8 mouse cellular contexts compared by ENCODE assay signal in genomic region chr8:109609153-109609502, GRCm38 (mm10). TPM values are rescaled to one million over a fixed set of nuclear protein-coding genes. Genes with fewer than 3 reads are reported as not detected.
DNase-seq lines count a peak whose midpoint lies in the region; ATAC-seq lines count a peak whose summit lies in the region.

No protein-coding gene starts in this region.

- peaks cover 4% of the 10 kb centered on the region; the same call in 1 of the 2 replicates for H3K27me3 ChIP-seq in forebrain, embryonic 12.5 days
- H3K27me3 ChIP-seq in hindbrain, embryonic 14.5 days (ENCODE audit: control insufficient read depth, insufficient read depth, low read length) = no peaks in the 10 kb centered on the region
- no peaks in the 10 kb centered on the region for H3K27me3 ChIP-seq in liver, embryonic 16.5 days (ENCODE audit: control insufficient read depth, insufficient read depth, low read depth, low read length)
- H3K27me3 ChIP-seq in stomach, embryonic 15.5 days (replicated peaks) = no peaks in the 10 kb centered on the region

- peak overlapping the region; percentile 61 for H3K4me3 ChIP-seq in forebrain, embryonic 12.5 days (replicated peaks)
- H3K4me3 ChIP-seq in hindbrain, embryonic 14.5 days (replicated peaks; ENCODE audit: low read length) = peak overlapping the region; percentile 58
- H3K4me3 ChIP-seq in liver, embryonic 16.5 days (ENCODE audit: low read depth, low read length) = peak overlapping the region; percentile 78
- H3K4me3 ChIP-seq in stomach, embryonic 15.5 days (replicated peaks) = peak overlapping the region; percentile 71

- H3K4me2 ChIP-seq in forebrain, embryonic 12.5 days = peak overlapping the region; percentile 70
- peak overlapping the region; percentile 94 for H3K4me2 ChIP-seq in hindbrain, embryonic 14.5 days (replicated peaks)
- H3K4me2 ChIP-seq in liver, embryonic 16.5 days (ENCODE audit: low read depth, low read length) = peak overlapping the region; percentile 74
- peak overlapping the region; percentile 87 for H3K4me2 ChIP-seq in stomach, embryonic 15.5 days

- peak overlapping the region; percentile 98 for H3K27ac ChIP-seq in forebrain, embryonic 12.5 days
- H3K27ac ChIP-seq in hindbrain, embryonic 14.5 days = peak overlapping the region; percentile 98
- peak overlapping the region; percentile 98 for H3K27ac ChIP-seq in liver, embryonic 16.5 days (ENCODE audit: low read length)
- peak overlapping the region; percentile 98 for H3K27ac ChIP-seq in stomach, embryonic 15.5 days

- 24% methylated on average over 5 of the region's 5 CpGs for WGBS in forebrain, embryonic 12.5 days
- 25% methylated on average over 5 of the region's 5 CpGs for WGBS in hindbrain, embryonic 14.5 days
- 13% methylated on average over 5 of the region's 5 CpGs for WGBS in liver, embryonic 16.5 days (ENCODE audit: insufficient replicate concordance)
- WGBS in stomach, embryonic 15.5 days = 12% methylated on average over 5 of the region's 5 CpGs

- peaks cover 13% of the 10 kb centered on the region for H3K36me3 ChIP-seq in forebrain, embryonic 12.5 days (replicated peaks)
- H3K36me3 ChIP-seq in hindbrain, embryonic 14.5 days (replicated peaks; ENCODE audit: control insufficient read depth, insufficient read depth) = peaks cover 6% of the 10 kb centered on the region
- H3K36me3 ChIP-seq in liver, embryonic 16.5 days (ENCODE audit: control insufficient read depth, insufficient read depth) = no peaks in the 10 kb centered on the region
- H3K36me3 ChIP-seq in stomach, embryonic 15.5 days = no peaks in the 10 kb centered on the region

- H3K9ac ChIP-seq in forebrain, embryonic 12.5 days = peak overlapping the region; percentile 72
- peak overlapping the region; percentile 87 for H3K9ac ChIP-seq in hindbrain, embryonic 14.5 days
- H3K9ac ChIP-seq in liver, embryonic 16.5 days (ENCODE audit: low read depth, low read length) = peak overlapping the region; percentile 77
- H3K9ac ChIP-seq in stomach, embryonic 15.5 days = no peak overlapping the region

- ATAC-seq in forebrain, embryonic 12.5 days (ENCODE audit: low FRiP score) = no peak
- ATAC-seq in hindbrain, embryonic 14.5 days (ENCODE audit: low FRiP score) = no peak
- ATAC-seq in liver, embryonic 16.5 days (ENCODE audit: low read depth) = no peak
- ATAC-seq in stomach, embryonic 15.5 days (ENCODE audit: insufficient read depth, low FRiP score, low read depth) = no peak

- peak; percentile 32 for DNase-seq in cerebellum, adult 11 months
- no peak for DNase-seq in cerebellum, postnatal 4 days (ENCODE audit: low spot score in 2 of 2)
- DNase-seq in MEL-GATA-1-ER (ENCODE audit: extremely low read depth, low read depth) = peak; percentile 66
- no peak for DNase-seq in hindbrain, embryonic 14.5 days (ENCODE audit: low spot score)
- no peak for DNase-seq in right cerebral cortex, adult 18-20 months

- H3K4me1 ChIP-seq in forebrain, embryonic 12.5 days = peaks cover 11% of the 10 kb centered on the region
- peaks cover 10% of the 10 kb centered on the region for H3K4me1 ChIP-seq in hindbrain, embryonic 14.5 days (replicated peaks; ENCODE audit: control insufficient read depth, insufficient read depth, low read length)
- peaks cover 14% of the 10 kb centered on the region for H3K4me1 ChIP-seq in liver, embryonic 16.5 days (ENCODE audit: control insufficient read depth, low read depth, low read length)
- H3K4me1 ChIP-seq in stomach, embryonic 15.5 days = peaks cover 9% of the 10 kb centered on the region

- no peaks in the 10 kb centered on the region for H3K9me3 ChIP-seq in forebrain, embryonic 12.5 days
- H3K9me3 ChIP-seq in hindbrain, embryonic 14.5 days (ENCODE audit: control insufficient read depth, low read length) = no peaks in the 10 kb centered on the region
- no peaks in the 10 kb centered on the region for H3K9me3 ChIP-seq in liver, embryonic 16.5 days (replicated peaks; ENCODE audit: control insufficient read depth, low read length)
- H3K9me3 ChIP-seq in stomach, embryonic 15.5 days = no peaks in the 10 kb centered on the region

RNA-seq across cellular contexts. Expression of gene Dhodh, which starts 0.7 kb away (rescaled TPM):
- 38.7 and 39.6 TPM in 2 replicates for polyA plus RNA-seq in forebrain, embryonic 12.5 days (2016; fragmentation: Nextera tagmentation; extraction: Ambion mirVana)
- 29.5 and 31.4 TPM in 2 replicates for polyA plus RNA-seq in hindbrain, embryonic 14.5 days (2014; fragmentation: Nextera tagmentation; extraction: Ambion mirVana)
- 16.0 and 16.4 TPM in 2 replicates for polyA plus RNA-seq in liver, embryonic 16.5 days (2015; fragmentation: Nextera tagmentation; extraction: Ambion mirVana)
- 41.1 and 41.8 TPM in 2 replicates for polyA plus RNA-seq in stomach, embryonic 15.5 days (2015; fragmentation: Nextera tagmentation; extraction: Ambion mirVana)

RNA-seq across cellular contexts. Expression of gene Pkd1l3, which starts 5.2 kb away (rescaled TPM):
- 0.05 and 0.22 TPM in 2 replicates for polyA plus RNA-seq in forebrain, embryonic 12.5 days (2016; fragmentation: Nextera tagmentation; extraction: Ambion mirVana)
- 0.13 and 0.23 TPM in 2 replicates for polyA plus RNA-seq in hindbrain, embryonic 14.5 days (2014; fragmentation: Nextera tagmentation; extraction: Ambion mirVana)
- polyA plus RNA-seq in liver, embryonic 16.5 days (2015; fragmentation: Nextera tagmentation; extraction: Ambion mirVana) = 0.37 and 0.48 TPM in 2 replicates
- 0.08 and 0.09 TPM in 2 replicates for polyA plus RNA-seq in stomach, embryonic 15.5 days (2015; fragmentation: Nextera tagmentation; extraction: Ambion mirVana)

RNA-seq across cellular contexts. Expression of gene Hp, which starts 30.2 kb away (rescaled TPM):
- 0.15 TPM in 1 of 2 replicates, not detected in the other for polyA plus RNA-seq in forebrain, embryonic 12.5 days (2016; fragmentation: Nextera tagmentation; extraction: Ambion mirVana)
- polyA plus RNA-seq in hindbrain, embryonic 14.5 days (2014; fragmentation: Nextera tagmentation; extraction: Ambion mirVana) = 0.40 and 0.43 TPM in 2 replicates
- polyA plus RNA-seq in liver, embryonic 16.5 days (2015; fragmentation: Nextera tagmentation; extraction: Ambion mirVana) = 199 and 246 TPM in 2 replicates
- 12.6 and 14.8 TPM in 2 replicates for polyA plus RNA-seq in stomach, embryonic 15.5 days (2015; fragmentation: Nextera tagmentation; extraction: Ambion mirVana)

RNA-seq across cellular contexts. Expression of gene Txnl4b, which starts 43.4 kb away (rescaled TPM):
- polyA plus RNA-seq in forebrain, embryonic 12.5 days (2016; fragmentation: Nextera tagmentation; extraction: Ambion mirVana) = 21.7 and 23.4 TPM in 2 replicates
- polyA plus RNA-seq in hindbrain, embryonic 14.5 days (2014; fragmentation: Nextera tagmentation; extraction: Ambion mirVana) = 28.2 and 31.2 TPM in 2 replicates
- 10.3 TPM in 2 replicates for polyA plus RNA-seq in liver, embryonic 16.5 days (2015; fragmentation: Nextera tagmentation; extraction: Ambion mirVana)
- 22.1 and 23.3 TPM in 2 replicates for polyA plus RNA-seq in stomach, embryonic 15.5 days (2015; fragmentation: Nextera tagmentation; extraction: Ambion mirVana)

RNA-seq across cellular contexts. Expression of gene Dhx38, which starts 43.5 kb away (rescaled TPM):
- 32.7 and 35.9 TPM in 2 replicates for polyA plus RNA-seq in forebrain, embryonic 12.5 days (2016; fragmentation: Nextera tagmentation; extraction: Ambion mirVana)
- 12.7 and 14.7 TPM in 2 replicates for polyA plus RNA-seq in hindbrain, embryonic 14.5 days (2014; fragmentation: Nextera tagmentation; extraction: Ambion mirVana)
- polyA plus RNA-seq in liver, embryonic 16.5 days (2015; fragmentation: Nextera tagmentation; extraction: Ambion mirVana) = 10.4 and 10.5 TPM in 2 replicates
- 19.0 and 21.5 TPM in 2 replicates for polyA plus RNA-seq in stomach, embryonic 15.5 days (2015; fragmentation: Nextera tagmentation; extraction: Ambion mirVana)

Comparison
In these comparisons a context has a peak if more than half of its experiments do, and no peak if none do; other contexts are left out.
1. DNase-seq: peak in cerebellum, adult 11 months (single experiment) and MEL-GATA-1-ER (single experiment); none in cerebellum, postnatal 4 days (0 of 2), hindbrain, embryonic 14.5 days (single experiment) and right cerebral cortex, adult 18-20 months (single experiment).
2. RNA of gene Hp, which starts 30.2 kb away (polyA plus RNA-seq): 199 to 246 TPM in liver, embryonic 16.5 days; 12.6 to 14.8 TPM in stomach, embryonic 15.5 days, 0.40 to 0.43 TPM in hindbrain, embryonic 14.5 days and 0.15 TPM in forebrain, embryonic 12.5 days; every median in the first group is over 10 times any median in the second.
3. Peak in every context shown above with its lines, with median percentiles within 50 percentile points of each other: H3K27ac ChIP-seq, H3K4me2 ChIP-seq and H3K4me3 ChIP-seq.